Mouse (Mus musculus) MEL (cell line): ENCODE measurements around the gene Sec16a.

Source experiments
- CTCF ChIP-seq, 3 experiments: IDR thresholded peaks in 2 of 3; conservative IDR thresholded peaks in 1 of 3; 2 replicates each; pipeline ENCODE4 v1.5.1; 2011 to 2012; ENCODE audit warnings: low read length in 3 of 3, low read depth in 2 of 3, mild to moderate bottlenecking in 2 of 3, improper control_type of control experiment in 1 of 3, inconsistent platforms in 1 of 3, mixed read lengths in 1 of 3, moderate library complexity in 1 of 3; ENCODE audit not compliant: control insufficient read depth in 1 of 3, insufficient read depth in 1 of 3, poor library complexity in 1 of 3, severe bottlenecking in 1 of 3
- EP300 ChIP-seq, 2 experiments: IDR thresholded peaks; 2 replicates each; pipeline ENCODE4 v1.6.1; 2011; ENCODE audit warnings: improper control_type of control experiment in 2 of 2, low read length in 2 of 2, low read depth in 1 of 2, mild to moderate bottlenecking in 1 of 2
- HCFC1 ChIP-seq: IDR thresholded peaks from 2 replicates; pipeline ENCODE4 v1.6.1; 2012; ENCODE audit warnings: low read depth, mild to moderate bottlenecking, inconsistent platforms, low read length, improper control_type of control experiment, moderate library complexity
- MAFK ChIP-seq: IDR thresholded peaks from 2 replicates; pipeline ENCODE4 v1.6.1; 2011; ENCODE audit warnings: low read depth, mild to moderate bottlenecking, low read length, improper control_type of control experiment, borderline replicate concordance
- POLR2A ChIP-seq, 2 experiments: IDR thresholded peaks; 2 replicates each; pipeline ENCODE4 v1.6.1; 2011 to 2012; ENCODE audit warnings: low read length in 2 of 2, mild to moderate bottlenecking in 2 of 2, control low read depth in 1 of 2, improper control_type of control experiment in 1 of 2, low read depth in 1 of 2, moderate library complexity in 1 of 2; ENCODE audit not compliant: control insufficient read depth in 1 of 2, insufficient read depth in 1 of 2, poor library complexity in 1 of 2
- POLR2AphosphoS5 ChIP-seq: IDR thresholded peaks from 2 replicates; pipeline ENCODE4 v1.6.1; 2012; ENCODE audit warnings: low read depth, borderline replicate concordance, mild to moderate bottlenecking, inconsistent platforms, low read length, moderate library complexity, mixed read lengths
- TBP ChIP-seq: IDR thresholded peaks from 2 replicates; pipeline ENCODE4 v1.8.0; 2011; ENCODE audit warnings: low read depth, low read length, improper control_type of control experiment
- TCF12 ChIP-seq: IDR thresholded peaks from 2 replicates; pipeline ENCODE4 v1.6.1; 2014; ENCODE audit warnings: low read depth, mild to moderate bottlenecking, inconsistent platforms, low read length, improper control_type of control experiment, moderate library complexity
- ZMIZ1 ChIP-seq: IDR thresholded peaks from 2 replicates; pipeline ENCODE4 v1.6.1; 2012; ENCODE audit warnings: low read depth, mild to moderate bottlenecking, inconsistent platforms, low read length, improper control_type of control experiment, moderate library complexity

- TF ChIP-seq ZMIZ1 (no peak), POLR2A (IDR thresholded peaks at IDR 0.05; ENCODE audit: control insufficient read depth in 1 of 2, insufficient read depth in 1 of 2, low read depth in 1 of 2, low read length in 2 of 2, poor library complexity in 1 of 2) (no peak), TBP (no peak), EP300 (IDR thresholded peaks at IDR 0.05; ENCODE audit: low read depth in 1 of 2, low read length in 2 of 2) (no peak), CTCF (IDR thresholded peaks at IDR 0.05 in 2 of 3, conservative IDR thresholded peaks at IDR 0.05 in 1 of 3; ENCODE audit: control insufficient read depth in 1 of 3, insufficient read depth in 1 of 3, low read depth in 2 of 3, low read length in 3 of 3, poor library complexity in 1 of 3, severe bottlenecking in 1 of 3) (no peak), TCF12 (no peak), MAFK (no peak), POLR2AphosphoS5 (no peak), HCFC1 (no peak)
These were observed 44.7 kb downstream of the Sec16a start for GRCm38 (mm10) chr2:26400296-26400695.
